Mouse (Mus musculus) lung, postnatal 0 days (tissue): ENCODE data around the gene Card19. TPM values are rescaled to one million over a fixed set of nuclear protein-coding genes. Genes with fewer than 3 reads are reported as not detected.

Source experiments
- ATAC-seq: fragments of 200-750 bp; cut with Nextera tagmentation; 2 replicates; pipeline ENCODE4 v1.8.0; 2017; ENCODE audit warnings: moderate library complexity
- DNase-seq: peaks from one replicate; pipeline ENCODE4 v3.0.0-alpha.2; 2016; ENCODE audit warnings: low spot score
- H3K27ac ChIP-seq: fragments of 300-500 bp; sonication (generic); 2 replicates; pipeline ENCODE4 v1.5.1; 2014; ENCODE audit warnings: antibody characterized with exemption, mild to moderate bottlenecking, low read length, mixed read lengths
- H3K27me3 ChIP-seq: fragments of 300-500 bp; sonication (generic); replicated peaks from 2 replicates; pipeline ENCODE4 v1.6.1; 2014; ENCODE audit warnings: low read length, mixed read lengths; ENCODE audit not compliant: insufficient read depth
- H3K36me3 ChIP-seq: fragments of 300-500 bp; sonication (generic); 2 replicates; pipeline ENCODE4 v1.6.1; 2014; ENCODE audit warnings: low read length, mixed read lengths; ENCODE audit not compliant: insufficient read depth
- H3K4me1 ChIP-seq: fragments of 300-500 bp; sonication (generic); 2 replicates; pipeline ENCODE4 v1.6.1; 2014; ENCODE audit warnings: antibody characterized with exemption, low read depth, low read length, mixed read lengths; ENCODE audit not compliant: insufficient read depth
- H3K4me2 ChIP-seq: fragments of 300-500 bp; sonication (generic); replicated peaks from 2 replicates; pipeline ENCODE4 v1.6.1; 2014; ENCODE audit warnings: low read depth, mild to moderate bottlenecking, low read length, moderate library complexity, mixed read lengths
- H3K4me3 ChIP-seq: fragments of 300-500 bp; sonication (generic); 2 replicates; pipeline ENCODE4 v1.5.1; 2014; ENCODE audit warnings: low read depth, low read length
- H3K9ac ChIP-seq: fragments of 300-500 bp; sonication (generic); replicated peaks from 2 replicates; pipeline ENCODE4 v1.6.1; 2014; ENCODE audit warnings: low read depth, mild to moderate bottlenecking
- H3K9me3 ChIP-seq: fragments of 300-500 bp; sonication (generic); 2 replicates; pipeline ENCODE4 v1.6.1; 2016; ENCODE audit warnings: low read length, mixed read lengths
- CTCF ChIP-seq: IDR thresholded peaks from 2 replicates; pipeline ENCODE4 v1.5.1; 2016; ENCODE audit warnings: antibody characterized with exemption, mild to moderate bottlenecking
- EP300 ChIP-seq: IDR thresholded peaks from 2 replicates; pipeline ENCODE4 v1.6.1; 2016; ENCODE audit warnings: antibody characterized with exemption, mild to moderate bottlenecking, control low read depth
- WGBS: fragments of 180-500 bp; shearing (Covaris S2); extraction: QIAGEN DNeasy Blood & Tissue Kit; methylation state at CpG from one replicate; pipeline ENCODE4 v1.1.7; 2014; 5-methylcytosine and 5-hydroxymethylcytosine counted together
- polyA plus RNA-seq: library from polyadenylated mRNA; unstranded; fragments of >200 nt; fragmentation: Nextera tagmentation; extraction: Ambion mirVana; gene quantifications from 2 replicates; pipeline ENCODE4 v1.2.1, GENCODE M21; 2015

Card19 gene
- 90.4 and 112 TPM in 2 replicates for polyA plus RNA-seq

DNA sequence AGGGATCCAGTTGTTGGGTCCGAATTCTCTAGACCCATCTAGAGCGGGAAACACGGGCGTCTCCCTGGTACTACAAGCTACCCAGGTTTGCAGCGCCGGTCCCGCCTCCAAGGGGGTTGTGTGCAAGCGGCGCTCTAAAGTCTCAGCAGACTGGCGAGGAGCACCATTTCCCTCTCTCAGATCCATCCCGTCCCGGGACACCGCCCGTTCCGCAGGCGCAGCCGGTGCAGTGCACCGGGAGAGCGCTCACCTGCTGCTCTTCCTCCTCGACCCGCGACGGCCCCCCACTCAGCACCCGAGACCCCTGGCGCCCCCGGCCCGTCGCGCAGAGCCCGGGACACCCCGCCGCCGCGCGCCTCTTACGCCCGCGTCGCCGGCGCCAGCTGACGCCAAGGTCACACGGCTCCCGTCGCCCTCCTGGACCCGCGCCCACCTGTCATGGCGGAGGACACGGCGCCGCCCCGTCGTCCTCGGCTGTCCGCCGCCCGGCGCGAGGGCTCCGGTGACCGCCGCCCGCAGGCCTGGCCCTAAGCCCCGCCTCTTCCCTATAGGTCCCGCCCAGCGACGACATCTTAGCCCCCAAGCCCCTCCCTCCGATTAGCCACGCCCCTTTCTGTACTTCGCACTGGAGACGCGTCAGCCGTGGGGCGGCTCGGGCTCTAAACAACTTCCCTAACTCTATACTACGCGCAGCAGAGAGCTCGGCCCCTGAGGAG lies at the start of gene Card19:
Gene Card19, minus strand, starts transcription at position 534 of the 716 bp plus-strand sequence.
- Histone ChIP-seq H3K36me3 (no peaks in the 10 kb centered on the region), H3K9ac (peak within 1 kb of the TSS; percentile 83), H3K4me3 (peak within 1 kb of the TSS; percentile 86), H3K4me1 (peaks cover 15% of the 10 kb centered on the region; the same call in 1 of the 2 replicates), H3K4me2 (peak within 1 kb of the TSS; percentile 83), H3K9me3 (no peaks in the 10 kb centered on the region), H3K27me3 (no peaks in the 10 kb centered on the region), H3K27ac (peak within 1 kb of the TSS; percentile 89)
- under 1% methylated on average over 74 of the region's 78 CpGs for WGBS
- TF ChIP-seq CTCF = no peak
- no peak for TF ChIP-seq EP300
- ATAC-seq (peak; percentile 96), DNase-seq (peak; percentile 98)

DNA sequence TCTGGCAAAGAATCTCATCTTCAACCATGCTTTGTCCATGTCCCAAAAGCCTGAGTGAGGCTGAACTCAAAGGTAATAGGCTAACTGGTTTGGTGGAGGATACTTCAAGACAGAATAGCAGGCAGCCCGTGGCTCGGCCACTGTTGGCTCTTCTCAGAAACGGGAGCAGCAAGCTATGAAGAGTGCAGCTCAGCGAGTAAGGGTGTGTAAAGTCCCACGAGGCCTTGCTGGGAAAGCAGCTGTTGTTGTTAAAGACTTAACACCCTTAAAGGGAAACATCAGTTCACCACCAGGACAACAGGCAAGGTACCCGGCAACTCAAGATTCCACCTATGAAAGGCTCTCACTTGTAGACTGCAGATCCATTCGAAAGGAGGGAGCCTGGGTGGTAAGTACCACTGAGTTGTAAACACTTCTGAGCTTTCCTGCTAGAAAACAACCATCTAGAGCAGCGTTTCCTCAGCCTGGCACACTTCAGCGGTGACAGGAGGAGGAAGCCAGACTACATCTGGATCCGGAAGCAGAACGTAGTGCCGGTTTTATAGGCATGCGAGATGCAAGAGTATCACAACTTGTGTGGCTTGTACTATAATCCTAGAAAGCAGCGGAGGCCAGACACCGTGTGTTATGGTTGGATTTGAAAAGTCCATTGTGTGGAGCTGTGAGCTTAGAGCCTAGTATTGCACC lies 44.3 kb upstream of the Card19 start:
- DNase-seq (no peak), ATAC-seq (no peak)
- no peaks in the 10 kb centered on the region for H3K4me1 ChIP-seq
- TF ChIP-seq EP300 = no peak
- no peak for TF ChIP-seq CTCF
- H3K27me3 ChIP-seq = no peaks in the 10 kb centered on the region
- H3K27ac ChIP-seq = no peak overlapping the region
- no peak overlapping the region for H3K9ac ChIP-seq
- no peaks in the 10 kb centered on the region for H3K36me3 ChIP-seq
- WGBS = 66% methylated on average over 15 of the region's 15 CpGs
- H3K4me3 ChIP-seq = no peak overlapping the region
- no peaks in the 10 kb centered on the region for H3K9me3 ChIP-seq
- H3K4me2 ChIP-seq = no peak overlapping the region

GRCm38 (mm10) chr13:49257819-49258313 lies 42.0 kb upstream of the Card19 start:
- Histone ChIP-seq H3K36me3 (no peaks in the 10 kb centered on the region), H3K9me3 (no peaks in the 10 kb centered on the region), H3K27ac (no peak overlapping the region), H3K4me2 (no peak overlapping the region), H3K4me1 (no peaks in the 10 kb centered on the region), H3K4me3 (no peak overlapping the region), H3K27me3 (no peaks in the 10 kb centered on the region), H3K9ac (no peak overlapping the region)
- 72% methylated on average over 3 of the region's 3 CpGs for WGBS
- ATAC-seq (no peak), DNase-seq (no peak)
- TF ChIP-seq CTCF (no peak), EP300 (no peak)

GRCm38 (mm10) chr13:49252746-49253145 lies 36.9 kb upstream of the Card19 start:
- no peak overlapping the region for H3K27ac ChIP-seq
- DNase-seq (no peak), ATAC-seq (no peak)

GRCm38 (mm10) chr13:49252113-49252512 lies 36.3 kb upstream of the Card19 start:
- DNase-seq = peak; percentile 59
- no peak overlapping the region for H3K4me3 ChIP-seq
- no peak overlapping the region for H3K9ac ChIP-seq
- peaks cover 15% of the 10 kb centered on the region; the same call in 1 of the 2 replicates for H3K27me3 ChIP-seq
- no peaks in the 10 kb centered on the region for H3K4me1 ChIP-seq
- no peak overlapping the region for H3K27ac ChIP-seq
- TF ChIP-seq EP300 (no peak), CTCF (no peak)
- H3K9me3 ChIP-seq = no peaks in the 10 kb centered on the region
- peak; percentile 47; the same call in 1 of the 2 replicates for ATAC-seq
- H3K4me2 ChIP-seq = no peak overlapping the region
- 48% methylated on average over 2 of the region's 2 CpGs for WGBS
- no peaks in the 10 kb centered on the region for H3K36me3 ChIP-seq

More at GRCm38 (mm10) chr13:49252746-49253145, 36.9 kb upstream of the Card19 start:
- Histone ChIP-seq H3K4me1 (no peaks in the 10 kb centered on the region), H3K27me3 (peaks cover 8% of the 10 kb centered on the region; the same call in 1 of the 2 replicates), H3K4me2 (no peak overlapping the region), H3K36me3 (no peaks in the 10 kb centered on the region), H3K4me3 (no peak overlapping the region), H3K9ac (no peak overlapping the region), H3K9me3 (no peaks in the 10 kb centered on the region)
- 86% methylated on average over 13 of the region's 13 CpGs for WGBS
- TF ChIP-seq EP300 (no peak), CTCF (no peak)
